Mouse (Mus musculus) brain, embryonic 14.5 days (tissue): Measurements from ENCODE around the gene Anpep. TPM values are rescaled to one million over a fixed set of nuclear protein-coding genes. Genes with fewer than 3 reads are reported as not detected.

Experiments
- DNase-seq: peaks from one replicate; pipeline ENCODE4 v3.0.0-alpha.2; 2011; ENCODE audit warnings: low read depth
- CTCF ChIP-seq: fragments of 200-500 bp; IDR thresholded peaks from 2 replicates; pipeline ENCODE4 v1.5.1; 2012; ENCODE audit warnings: inconsistent platforms, mild to moderate bottlenecking, moderate library complexity, borderline replicate concordance; ENCODE audit not compliant: insufficient read depth, insufficient read length; ENCODE audit errors: extremely low read depth
- POLR2A ChIP-seq: fragments of 200-500 bp; IDR thresholded peaks from 2 replicates; pipeline ENCODE4 v1.6.1; 2012; ENCODE audit warnings: mild to moderate bottlenecking, inconsistent platforms, borderline replicate concordance; ENCODE audit not compliant: poor library complexity, insufficient read depth, insufficient read length, severe bottlenecking; ENCODE audit errors: extremely low read depth
- polyA plus RNA-seq: library from polyadenylated mRNA; depleted of rRNA; stranded (reverse); fragments of >200 nt; gene quantifications from 2 replicates; pipeline ENCODE4 v1.2.3, GENCODE M21; 2012; rRNA removed

The Anpep gene
- 4.9 and 7.8 TPM in 2 replicates for polyA plus RNA-seq

- TF ChIP-seq CTCF (no peak), POLR2A (no peak)
Measured at GRCm38 (mm10) chr7:79860811-79861210, at the start of gene Anpep. Gene Anpep, minus strand, starts transcription at chr7:79861059.

GRCm38 (mm10) chr7:79907356-79907755 is 46.5 kb upstream of the Anpep start:
- TF ChIP-seq POLR2A (no peak), CTCF (no peak)
- peak; percentile 6 for DNase-seq

More at GRCm38 (mm10) chr7:79860811-79861210, at the start of gene Anpep:
- DNase-seq: no peak

GRCm38 (mm10) chr7:79906914-79907313 is 46.1 kb upstream of the Anpep start:
- DNase-seq: no peak
- TF ChIP-seq POLR2A (no peak), CTCF (no peak)

- no peak for DNase-seq
- TF ChIP-seq POLR2A (no peak), CTCF (no peak)
Measured at GRCm38 (mm10) chr7:79905193-79905592, 44.3 kb upstream of the Anpep start.

GRCm38 (mm10) chr7:79903160-79903792 is 42.4 kb upstream of the Anpep start:
- TF ChIP-seq CTCF (no peak), POLR2A (no peak)
- no peak for DNase-seq

- DNase-seq: no peak
- TF ChIP-seq POLR2A (no peak), CTCF (no peak)
Measured at GRCm38 (mm10) chr7:79900753-79901152, 39.9 kb upstream of the Anpep start.

GRCm38 (mm10) chr7:79895225-79895624 is 34.4 kb upstream of the Anpep start:
- TF ChIP-seq POLR2A (no peak), CTCF (no peak)

GRCm38 (mm10) chr7:79894790-79895189 is 33.9 kb upstream of the Anpep start:
- TF ChIP-seq CTCF (no peak), POLR2A (no peak)
- DNase-seq: no peak

More at GRCm38 (mm10) chr7:79895225-79895624, 34.4 kb upstream of the Anpep start:
- DNase-seq: no peak

GRCm38 (mm10) chr7:79892576-79893428 is 31.9 kb upstream of the Anpep start:
- TF ChIP-seq POLR2A (no peak), CTCF (no peak)
- DNase-seq: no peak

GRCm38 (mm10) chr7:79890436-79891221 is 29.8 kb upstream of the Anpep start:
- TF ChIP-seq POLR2A (no peak), CTCF (no peak)
- no peak for DNase-seq

GRCm38 (mm10) chr7:79888603-79889002 is 27.7 kb upstream of the Anpep start:
- TF ChIP-seq CTCF (no peak), POLR2A (no peak)
- DNase-seq: no peak

- no peak for DNase-seq
- TF ChIP-seq POLR2A (no peak), CTCF (no peak)
Measured at GRCm38 (mm10) chr7:79883613-79884334, 22.9 kb upstream of the Anpep start.

- no peak for DNase-seq
- TF ChIP-seq CTCF: no peak
- no peak for TF ChIP-seq POLR2A
Measured at GRCm38 (mm10) chr7:79881901-79882300, 21.0 kb upstream of the Anpep start.

GRCm38 (mm10) chr7:79880998-79881397 is 20.1 kb upstream of the Anpep start:
- DNase-seq: no peak
- TF ChIP-seq CTCF: no peak
- no peak for TF ChIP-seq POLR2A
